Mouse (Mus musculus): ENCODE data around the gene Tpm3.
"Not testable (repeated sequence)": the region's sequence is repeated elsewhere in the genome, so short reads cannot be mapped to it uniquely, and the experiment has no call there.

Tpm3 gene

GRCm38 (mm10) chr3:90084790-90085189 is 12.3 kb downstream of the Tpm3 start:
- DNase-seq, result no peak

GRCm38 (mm10) chr3:90085281-90085680 is 12.8 kb downstream of the Tpm3 start:
- no peak for DNase-seq

- no peak for DNase-seq
Observed at GRCm38 (mm10) chr3:90086068-90086467, 13.6 kb downstream of the Tpm3 start.

DNA sequence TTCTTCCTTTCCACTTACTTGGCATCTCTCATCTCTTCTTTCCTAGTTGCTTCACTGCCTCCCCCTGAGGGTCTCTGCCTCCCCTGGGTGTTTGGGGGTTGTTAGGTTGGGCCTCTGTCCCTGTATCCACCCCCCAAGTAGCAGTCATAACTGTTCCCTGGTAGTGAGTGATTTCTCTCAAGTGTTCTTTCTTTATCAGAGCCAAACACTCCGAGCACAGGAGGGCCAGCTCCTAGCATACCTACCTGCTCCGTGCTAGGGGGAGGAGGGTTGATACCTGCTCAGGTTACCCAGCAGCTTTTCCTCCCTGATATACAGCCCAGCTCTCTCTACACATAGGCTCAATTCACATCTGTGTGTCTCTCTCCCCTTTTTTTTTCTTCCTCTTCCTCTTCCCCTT is 16.2 kb downstream of the Tpm3 start:
- no peak for DNase-seq

GRCm38 (mm10) chr3:90090892-90091291 is 18.4 kb downstream of the Tpm3 start:
- no peak for DNase-seq

DNA sequence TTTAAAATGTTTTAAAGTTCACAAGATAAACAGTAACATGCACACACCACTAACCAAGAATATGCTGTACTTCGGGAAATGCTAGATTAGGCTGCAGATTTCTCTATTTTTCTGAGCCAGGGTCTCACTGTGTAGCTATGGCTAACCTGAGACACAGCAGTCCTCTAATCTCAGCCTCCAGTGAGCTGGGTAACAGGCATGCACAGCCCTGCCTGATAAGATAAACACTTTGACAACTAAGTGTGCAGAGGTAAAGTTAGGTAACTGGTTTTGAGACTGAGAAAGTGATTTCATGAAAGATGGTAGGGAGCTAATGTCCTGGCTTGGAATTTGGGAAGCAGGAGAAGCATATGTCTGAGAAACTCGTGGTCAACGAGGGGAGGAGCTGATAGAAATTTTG is 22.0 kb downstream of the Tpm3 start:
- no peak for DNase-seq

DNA sequence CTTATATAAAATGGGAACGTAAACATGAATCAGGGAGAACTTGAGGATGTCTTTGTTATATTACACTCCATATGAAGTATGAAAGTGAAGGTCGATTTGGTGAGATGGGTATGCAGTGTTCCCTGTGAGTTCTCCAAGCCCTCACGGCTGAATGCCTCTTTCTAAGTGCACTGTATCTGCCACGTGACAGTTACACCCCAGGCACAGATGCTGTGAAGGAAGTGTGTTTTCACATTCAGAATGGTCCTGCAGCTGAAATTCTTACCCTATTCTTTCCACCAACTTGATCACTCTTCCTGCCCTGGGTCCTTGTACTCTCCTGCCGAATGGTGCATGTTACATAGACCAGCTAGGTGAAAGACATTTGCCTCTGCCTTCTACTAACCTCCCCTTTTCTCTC is 25.5 kb downstream of the Tpm3 start:
- no peak for DNase-seq

DNA sequence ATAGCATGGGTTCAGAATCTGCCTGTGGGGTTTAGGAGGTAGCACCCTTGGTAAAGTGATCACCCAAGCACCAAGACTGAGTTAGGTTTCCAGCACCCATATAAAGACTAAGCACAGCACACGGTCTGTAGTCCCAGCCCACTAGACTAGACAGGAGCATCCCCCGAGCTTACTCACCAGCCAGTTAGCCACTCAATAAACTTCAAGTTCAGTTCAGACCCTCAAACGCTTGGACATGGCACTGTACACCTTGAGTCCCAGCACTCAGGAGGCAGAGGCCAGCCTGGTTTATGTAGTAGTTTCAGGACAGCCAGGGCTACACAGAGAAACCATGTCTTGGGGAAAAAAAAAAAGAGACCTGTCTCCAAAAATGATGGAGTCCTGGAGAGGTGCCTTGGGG is 28.6 kb downstream of the Tpm3 start:
- DNase-seq, result no peak

DNA sequence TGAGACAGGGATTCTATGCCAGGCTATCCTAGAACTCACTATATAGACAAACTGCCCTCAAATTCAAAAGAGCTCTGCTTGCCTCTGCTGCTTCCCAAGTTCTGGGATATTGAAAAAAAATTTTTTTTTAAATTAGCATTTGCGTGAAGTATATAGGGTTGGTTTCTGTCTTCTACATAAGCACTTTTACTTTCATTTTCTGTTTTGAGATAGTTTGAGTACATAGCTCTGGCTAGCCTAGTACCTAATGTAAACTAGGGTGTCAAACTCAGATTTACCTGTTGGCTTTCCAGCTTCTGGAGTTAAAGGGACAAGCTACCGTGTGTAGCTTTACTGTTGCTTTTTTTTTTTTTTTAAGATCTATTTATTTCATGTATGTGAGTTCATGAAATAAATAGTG is 29.2 kb downstream of the Tpm3 start:
- no peak for DNase-seq

DNA sequence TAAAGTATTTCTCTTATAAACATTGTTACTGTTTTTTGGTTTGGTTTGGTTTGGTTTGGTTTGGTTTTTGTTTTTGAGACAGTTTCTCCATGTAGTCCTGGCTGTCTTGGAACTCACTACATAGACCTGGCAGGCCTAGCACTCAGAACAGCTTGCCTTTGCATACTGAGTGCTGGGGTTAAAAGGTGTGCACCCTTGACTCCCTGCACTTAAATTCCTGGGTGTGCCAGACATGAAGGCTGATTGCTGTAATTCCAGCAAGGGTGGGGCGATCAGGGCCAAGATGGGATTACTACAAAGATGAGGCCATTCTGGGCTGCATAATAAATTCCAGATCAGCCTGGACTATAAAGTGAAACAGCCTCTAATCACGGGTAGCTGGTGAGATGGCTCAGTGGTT is 29.8 kb downstream of the Tpm3 start:
- no peak for DNase-seq

DNA sequence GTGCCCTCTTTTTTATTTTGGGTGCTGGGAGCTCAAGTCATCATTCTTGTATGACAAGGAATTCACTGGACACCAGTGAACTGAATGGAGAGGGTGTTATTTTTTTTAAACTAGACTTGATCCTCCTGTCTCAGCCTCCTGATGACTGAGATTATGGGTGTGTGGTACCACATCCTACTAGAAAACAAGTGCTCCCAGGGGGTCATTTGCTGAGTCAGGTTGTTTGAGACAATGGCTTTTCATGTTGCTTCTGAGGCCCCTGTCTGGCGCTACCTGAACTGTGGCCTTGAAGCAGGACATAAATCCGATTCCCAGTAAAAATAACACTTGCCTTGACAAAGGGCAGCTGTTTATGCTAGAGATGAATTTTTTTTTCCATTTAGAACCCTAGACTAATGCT is 30.7 kb downstream of the Tpm3 start:
- DNase-seq, result no peak

- DNase-seq, result no peak
Observed at GRCm38 (mm10) chr3:90103938-90104337, 31.5 kb downstream of the Tpm3 start, which contains the start of gene Nup210l. Gene Nup210l (plus strand): TSS chr3:90104132.

- no peak for DNase-seq
Observed at GRCm38 (mm10) chr3:90111706-90112105, 39.3 kb downstream of the Tpm3 start.

DNA sequence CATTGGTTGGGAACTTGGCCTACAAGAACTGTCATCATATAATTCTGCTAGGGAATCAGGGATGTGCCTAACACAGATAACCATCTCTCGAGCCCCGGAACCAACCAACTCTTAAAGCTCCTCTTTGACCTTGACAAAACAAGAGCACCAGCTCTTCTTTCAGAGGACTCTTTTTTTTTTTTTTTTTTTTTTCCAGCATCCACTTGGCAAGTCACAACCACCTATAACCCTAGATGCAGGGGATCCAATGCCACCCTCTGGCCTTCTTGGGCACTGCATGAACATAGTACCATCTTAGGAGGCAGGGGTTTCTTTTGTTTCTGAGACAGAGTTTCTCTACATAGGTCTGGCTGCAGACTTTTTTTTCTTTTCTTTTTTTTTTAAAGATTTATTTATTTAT is 41.9 kb downstream of the Tpm3 start:
- DNase-seq, result no peak

- no peak for DNase-seq
Observed at GRCm38 (mm10) chr3:90115526-90115925, 43.1 kb downstream of the Tpm3 start.

DNA sequence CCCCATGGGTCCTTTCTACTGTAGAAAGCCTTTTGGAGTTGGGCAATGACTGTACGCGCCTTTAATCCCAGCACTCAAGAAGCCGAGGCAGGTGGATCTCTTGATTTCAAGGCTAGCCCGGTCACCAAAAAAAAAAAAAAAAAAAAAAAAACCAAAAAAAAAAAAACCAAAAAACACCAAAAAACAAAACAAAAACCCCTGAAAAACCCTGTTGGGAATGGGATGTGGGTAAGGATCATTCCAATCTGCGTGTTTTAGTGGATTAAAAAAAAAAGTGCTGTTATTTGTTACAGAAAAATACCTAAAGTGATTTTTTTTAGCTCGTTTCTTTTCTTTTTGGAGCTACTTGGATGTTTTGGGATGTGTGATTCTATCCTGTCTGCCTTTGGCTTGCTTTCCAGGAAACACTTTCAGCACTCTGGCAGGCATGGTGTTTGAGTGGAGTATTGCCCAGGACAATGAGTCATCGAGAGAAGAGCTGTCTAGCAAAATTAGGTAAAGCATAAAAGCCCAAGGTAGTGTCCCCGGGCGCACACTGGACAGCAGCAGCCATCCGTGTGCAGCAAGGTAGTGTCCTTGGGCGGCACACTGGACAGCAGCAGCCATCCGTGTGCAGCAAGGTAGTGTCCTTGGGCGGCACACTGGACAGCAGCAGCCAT is 45.8 kb downstream of the Tpm3 start:
- DNase-seq, result peak; percentile 35 to 55

- not testable (repeated sequence) for DNase-seq
Observed at GRCm38 (mm10) chr3:90122036-90122435, 49.6 kb downstream of the Tpm3 start.

GRCm38 (mm10) chr3:90125710-90126109 is 53.3 kb downstream of the Tpm3 start:
- DNase-seq, result no peak

DNA sequence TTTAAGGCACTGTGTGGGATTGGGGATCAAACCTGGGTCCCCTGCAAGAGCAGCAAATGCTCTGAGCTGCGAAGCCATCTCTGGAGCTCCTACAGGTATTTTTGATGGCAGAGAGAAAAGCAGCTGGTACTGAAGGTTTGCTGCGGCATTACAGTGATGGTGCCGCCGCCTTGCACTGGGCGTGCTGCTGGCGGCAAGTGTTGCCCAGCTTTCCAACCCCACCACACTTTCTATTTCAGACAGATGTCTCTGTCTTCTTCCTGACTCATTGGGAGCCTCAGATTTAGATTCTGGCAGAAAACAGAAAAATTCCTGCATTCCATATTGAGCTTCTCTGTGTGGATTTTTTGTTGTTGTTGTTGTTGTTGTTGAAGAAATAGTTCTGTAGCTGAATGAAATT is 55.4 kb downstream of the Tpm3 start:
- no peak for DNase-seq

- no peak for DNase-seq
Observed at GRCm38 (mm10) chr3:90132745-90133144, 60.3 kb downstream of the Tpm3 start.

- no peak for DNase-seq
Observed at GRCm38 (mm10) chr3:90133331-90133730, 60.9 kb downstream of the Tpm3 start.

DNA sequence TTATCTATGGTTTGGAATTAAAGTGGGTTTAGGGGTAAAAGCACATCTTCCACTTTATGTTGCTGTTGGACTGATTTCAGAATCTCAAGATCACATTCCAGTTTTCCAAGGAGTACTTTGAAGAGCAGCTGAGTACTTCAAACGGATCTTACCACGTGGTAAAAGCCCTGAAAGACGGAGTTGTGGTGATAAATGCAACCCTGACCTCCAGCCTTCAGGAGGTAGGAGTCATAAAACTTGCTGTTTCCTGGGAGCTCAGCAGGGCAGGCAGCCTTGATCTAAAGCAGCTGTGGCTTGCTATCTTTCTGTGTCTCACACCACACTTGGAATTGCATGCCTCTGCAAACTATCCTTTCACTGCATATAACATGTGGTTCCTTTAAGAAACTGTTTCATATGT is 62.0 kb downstream of the Tpm3 start:
- no peak for DNase-seq

DNA sequence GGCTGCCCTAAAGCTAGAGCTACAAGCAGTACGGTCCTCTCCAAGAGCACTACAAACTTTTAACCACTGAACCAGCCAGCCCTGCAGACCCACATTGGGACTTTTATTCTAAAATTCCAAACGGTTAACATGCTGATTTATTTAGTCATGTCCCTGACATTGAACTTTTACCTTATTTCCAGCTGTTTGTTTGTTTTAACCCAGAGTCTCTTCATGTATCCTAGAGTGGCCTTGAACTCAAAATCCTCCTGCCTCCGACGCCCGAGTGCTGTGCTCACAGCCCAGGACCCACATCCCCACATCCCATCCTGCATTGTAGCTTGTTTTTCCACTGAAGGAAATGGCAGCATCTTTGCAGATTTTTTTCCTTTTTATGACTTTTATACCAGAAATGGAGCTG is 62.5 kb downstream of the Tpm3 start:
- no peak for DNase-seq

DNA sequence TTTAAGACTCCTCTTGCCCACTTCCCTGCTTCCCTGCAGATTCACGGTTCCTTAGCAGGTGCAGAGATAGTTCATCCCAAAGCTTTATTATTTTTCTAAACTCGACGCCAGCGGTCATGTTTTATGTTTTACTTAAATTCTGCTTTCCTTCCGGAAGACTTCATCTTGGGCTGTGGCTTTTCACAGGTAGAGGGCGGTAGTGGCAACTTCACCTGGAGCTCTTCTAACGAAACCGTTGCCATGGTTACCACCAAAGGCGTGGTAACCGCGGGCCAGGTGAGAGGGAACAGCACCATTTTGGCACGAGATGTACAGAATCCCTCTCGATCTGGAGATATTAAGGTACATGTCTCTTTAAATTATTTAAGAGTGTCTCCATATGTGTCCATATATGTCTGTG is 64.2 kb downstream of the Tpm3 start:
- DNase-seq, result no peak

- no peak for DNase-seq
Observed at GRCm38 (mm10) chr3:90137606-90138005, 65.2 kb downstream of the Tpm3 start.

Data from cerebellum, postnatal 36 days (tissue).